Mouse (Mus musculus) brain, adult 2 months (tissue): Measurements from ENCODE around the gene Il31ra.

Experiments used
- DNase-seq: peaks from one replicate; pipeline ENCODE4 v3.0.0; 2011; ENCODE audit warnings: low read depth, low spot score

Gene Il31ra

DNA sequence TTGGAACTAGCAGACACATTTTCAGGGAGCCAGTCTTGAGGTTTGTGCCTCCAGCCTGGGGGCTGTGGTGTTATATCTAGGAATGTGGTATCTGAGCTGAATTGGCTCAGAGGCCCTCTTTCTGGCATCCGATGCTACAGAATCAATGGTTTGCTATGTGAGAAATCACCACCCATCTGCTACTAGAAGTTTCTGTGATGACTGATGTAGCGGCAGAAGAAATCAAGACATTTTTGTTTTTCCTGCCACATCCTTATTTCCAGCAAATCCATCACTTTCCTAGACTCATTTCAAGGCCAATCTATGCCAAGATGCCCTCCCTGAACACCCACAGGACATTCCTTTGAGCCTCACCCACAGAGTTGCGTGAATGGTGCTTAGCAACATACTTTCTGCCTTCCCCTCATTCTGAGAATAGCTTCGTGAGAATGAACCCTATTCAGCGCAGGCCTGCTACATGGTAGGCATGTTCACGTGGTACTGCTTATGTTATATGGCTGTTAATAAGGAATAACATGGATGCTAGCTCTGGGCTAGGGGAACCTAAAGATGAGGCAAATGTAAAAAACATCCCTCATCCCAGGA, 33.5 kb downstream of the Il31ra start:
- DNase-seq = peak; percentile 64

GRCm38 (mm10) chr13:112556501-112556900, 37.7 kb downstream of the Il31ra start:
- DNase-seq = no peak

DNA sequence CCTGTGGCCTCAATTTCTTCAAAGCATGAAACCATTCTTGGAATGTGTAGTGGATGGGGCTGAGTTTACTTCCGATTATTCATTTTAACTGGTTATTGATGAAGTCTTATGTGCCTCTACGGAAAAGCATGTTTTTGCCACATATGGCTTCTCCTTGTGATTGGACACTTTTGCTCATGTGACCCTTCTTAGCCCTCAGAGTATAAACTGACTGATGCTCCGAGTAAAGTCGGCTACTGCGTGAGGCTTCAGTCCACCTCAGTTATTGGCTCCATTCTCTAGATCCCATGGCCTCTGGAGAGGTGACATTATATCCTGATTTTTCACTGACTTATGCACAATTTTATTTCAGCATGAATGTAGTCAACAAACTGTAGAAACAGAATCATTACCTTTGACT, 40.9 kb downstream of the Il31ra start:
- DNase-seq = no peak

DNA sequence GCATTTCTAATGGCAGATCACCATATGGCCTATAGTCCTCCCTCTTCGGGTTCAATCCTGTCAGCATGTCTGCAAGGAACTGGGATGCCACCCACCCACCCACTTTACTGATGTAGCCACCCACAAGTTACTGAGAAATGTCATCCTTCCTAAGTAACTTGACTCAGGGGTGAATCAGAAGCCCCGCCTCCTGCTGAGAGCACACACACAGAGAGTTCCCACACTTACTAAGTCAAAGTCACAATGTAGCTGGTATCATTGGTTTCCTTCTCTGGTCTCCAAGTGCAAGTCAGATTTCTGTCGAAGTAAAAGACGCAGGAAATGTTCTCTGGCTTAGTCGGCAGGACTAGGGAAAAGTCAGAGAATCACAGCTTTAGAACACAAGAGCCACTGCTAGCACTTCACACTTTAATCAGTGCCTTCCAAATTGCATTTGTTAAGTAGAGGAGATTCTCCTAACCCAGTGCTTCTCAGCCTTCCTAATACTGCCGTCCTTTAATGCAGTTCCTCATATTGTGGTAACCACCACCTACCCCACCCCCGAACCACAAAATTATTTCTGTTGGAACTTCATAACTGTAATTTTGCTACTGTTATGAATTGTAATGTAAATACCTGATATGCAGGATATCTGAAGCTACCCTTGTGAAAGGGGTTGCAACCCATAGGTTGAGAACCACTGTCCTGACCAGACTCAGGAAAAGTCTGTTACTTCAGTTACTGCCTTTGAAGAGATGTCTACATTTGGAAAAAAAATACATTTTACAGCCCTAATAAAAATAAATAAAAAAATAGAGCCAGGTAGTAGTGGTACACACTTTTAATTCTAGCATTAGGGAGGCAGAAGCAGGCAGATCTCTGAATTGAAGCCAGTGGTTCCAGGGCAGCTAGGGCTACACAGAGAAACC, 42.3 kb downstream of the Il31ra start:
- peak; percentile 66 for DNase-seq

- DNase-seq = no peak
Observed at GRCm38 (mm10) chr13:112541223-112541975, 52.8 kb downstream of the Il31ra start.

- no peak for DNase-seq
Observed at GRCm38 (mm10) chr13:112540616-112541015, 53.5 kb downstream of the Il31ra start.

GRCm38 (mm10) chr13:112537065-112537464, 57.1 kb downstream of the Il31ra start:
- DNase-seq = no peak

- no peak for DNase-seq
Observed at GRCm38 (mm10) chr13:112536611-112537010, 57.5 kb downstream of the Il31ra start.

DNA sequence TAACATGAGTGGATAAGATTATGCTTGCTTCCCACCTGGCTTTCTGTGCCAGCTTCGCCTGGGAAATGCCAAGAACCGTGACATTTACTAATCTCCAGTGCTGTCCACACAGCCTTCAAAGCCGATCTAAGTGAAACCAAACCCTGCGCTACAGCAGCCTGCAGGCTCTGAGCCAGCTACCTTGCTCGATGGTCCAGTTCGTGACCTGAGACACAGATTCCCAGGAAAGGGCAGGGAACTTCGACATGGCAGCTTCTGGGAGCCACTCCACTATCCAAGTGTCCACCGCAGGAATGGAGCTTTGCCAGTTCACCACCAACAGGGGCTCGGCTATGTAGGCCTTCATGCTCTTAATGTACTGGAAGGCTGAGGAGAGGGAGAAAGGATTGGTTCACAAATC, 60.6 kb downstream of the Il31ra start:
- DNase-seq = no peak

DNA sequence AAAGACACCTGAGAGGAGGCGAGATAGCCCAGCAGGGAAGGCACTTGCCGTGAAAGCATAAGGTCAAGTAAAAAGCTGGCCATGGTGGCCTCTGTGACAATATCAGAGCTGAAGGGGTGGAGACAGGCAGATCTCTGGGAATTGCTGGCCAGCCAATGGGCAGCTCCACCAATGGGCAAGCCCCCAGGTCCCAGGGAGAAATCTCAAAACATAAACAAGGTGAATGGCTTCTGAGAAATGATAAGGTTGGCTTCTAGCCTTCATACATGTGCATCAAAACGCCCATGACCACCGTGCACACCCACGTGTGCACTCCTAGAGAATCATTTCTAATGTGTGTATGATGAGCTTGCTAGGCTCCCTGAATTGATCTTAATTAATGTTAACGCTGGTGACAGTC, 61.9 kb downstream of the Il31ra start:
- no peak for DNase-seq

DNA sequence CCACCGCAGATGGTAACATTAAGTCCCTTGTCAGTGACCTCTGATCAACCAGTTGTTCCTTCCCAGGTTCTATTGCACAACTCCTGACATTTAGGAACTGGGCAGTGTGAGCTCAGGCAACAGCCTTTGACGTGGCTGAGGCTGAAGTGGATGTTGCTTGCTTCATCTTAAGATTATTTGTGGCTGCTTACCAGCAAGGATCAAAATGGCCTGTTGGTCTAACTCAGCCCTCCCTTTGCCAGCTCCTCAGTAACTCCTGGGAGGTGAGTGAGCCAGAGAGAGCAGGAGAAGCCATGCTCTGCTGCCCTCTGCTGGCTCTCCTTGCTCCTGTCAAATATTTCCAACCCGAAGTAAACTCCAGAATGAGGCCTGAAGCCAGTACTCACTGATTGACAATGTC, 64.3 kb downstream of the Il31ra start:
- peak; percentile 78 for DNase-seq

GRCm38 (mm10) chr13:112527186-112527585, 67.0 kb downstream of the Il31ra start:
- no peak for DNase-seq

DNA sequence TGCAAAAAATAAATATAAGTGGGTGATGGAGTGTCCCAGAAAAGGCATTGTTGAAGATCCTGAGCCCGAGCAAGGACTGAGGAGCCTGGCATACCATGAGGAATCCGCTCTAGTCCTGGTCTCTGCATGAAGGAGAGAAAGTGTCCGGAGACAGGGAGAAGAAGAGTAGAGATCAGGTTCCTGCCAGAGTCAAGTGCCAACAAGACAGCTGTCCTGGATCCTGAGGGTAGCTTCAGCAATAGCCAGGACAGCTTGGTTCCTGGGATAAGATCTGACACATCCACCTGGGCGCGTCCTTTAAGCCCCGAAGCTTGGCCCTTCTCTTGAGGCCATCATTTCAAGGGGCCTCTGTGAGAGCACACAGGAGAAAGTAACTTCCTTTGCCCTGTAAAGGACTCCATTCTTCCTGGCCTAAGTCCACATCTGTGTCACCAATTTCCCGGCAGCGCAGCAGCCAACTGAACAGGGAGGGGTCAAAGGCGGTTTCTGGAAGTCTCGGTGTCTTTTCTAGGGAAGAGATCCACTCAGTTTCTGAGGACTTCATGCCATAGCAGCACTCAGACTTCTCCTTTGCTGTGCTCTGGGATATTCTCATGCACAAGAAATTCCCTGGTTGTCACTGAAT, 70.7 kb downstream of the Il31ra start:
- no peak for DNase-seq

DNA sequence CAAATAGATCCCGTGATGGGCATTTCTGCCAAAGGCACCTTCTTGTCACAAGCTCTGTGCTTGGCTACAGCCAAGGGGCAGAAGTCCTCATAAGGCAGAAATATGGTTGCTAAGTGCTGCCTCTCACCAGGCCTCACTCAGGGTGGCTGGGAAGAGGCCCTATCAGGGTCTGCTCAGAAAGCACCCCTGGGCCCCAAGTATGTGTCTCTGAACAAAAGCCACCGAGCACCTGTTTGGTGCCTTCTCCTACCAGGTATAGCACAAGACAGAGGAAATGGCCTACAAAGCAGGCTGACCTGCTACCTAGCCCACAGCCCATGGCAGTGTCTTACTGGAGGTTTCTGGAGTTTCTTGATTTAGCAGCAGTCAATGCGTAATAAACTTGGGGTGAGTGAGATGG, 71.3 kb downstream of the Il31ra start:
- DNase-seq = no peak

- DNase-seq = no peak
Observed at GRCm38 (mm10) chr13:112522261-112522660, 71.9 kb downstream of the Il31ra start.

DNA sequence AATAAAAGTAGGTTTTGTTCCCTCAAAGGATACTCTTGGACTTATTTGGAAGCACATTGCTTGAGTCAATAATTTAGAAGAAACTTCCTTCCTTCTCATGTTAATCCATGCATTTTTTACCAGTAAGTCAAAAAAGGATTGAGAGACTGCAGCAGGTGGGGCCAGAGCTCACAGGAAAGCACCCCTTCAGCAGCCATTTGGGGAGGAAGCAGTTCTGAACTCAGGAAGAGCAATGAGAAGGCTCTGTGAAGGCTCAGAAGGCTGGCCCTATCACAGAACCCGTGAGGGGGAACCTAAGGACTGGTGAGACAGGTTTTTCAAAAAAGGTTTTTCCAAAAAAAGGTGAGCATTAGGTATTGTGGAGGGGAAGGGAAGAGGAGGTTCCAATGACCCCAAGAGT, 79.6 kb downstream of the Il31ra start:
- DNase-seq = no peak

- DNase-seq = no peak
Observed at GRCm38 (mm10) chr13:112512824-112513223, 81.3 kb downstream of the Il31ra start.

- DNase-seq = no peak
Observed at GRCm38 (mm10) chr13:112511810-112512209, 82.3 kb downstream of the Il31ra start.

GRCm38 (mm10) chr13:112511261-112511660, 82.9 kb downstream of the Il31ra start:
- DNase-seq = no peak

- DNase-seq = peak; percentile 19
Observed at GRCm38 (mm10) chr13:112510437-112511212, 83.5 kb downstream of the Il31ra start.

- DNase-seq = peak; percentile 86
Observed at GRCm38 (mm10) chr13:112509465-112509864, 84.7 kb downstream of the Il31ra start.
